Mouse (Mus musculus) right cerebral cortex, adult 2 months (tissue): Measurements from ENCODE around the gene Fermt3.
"Not testable (repeated sequence)": the region's sequence is repeated elsewhere in the genome, so short reads cannot be mapped to it uniquely, and the experiment has no call there.

Source experiments
- DNase-seq, 2 experiments: peaks; one replicate each; pipeline ENCODE4 v3.0.0; 2021 to 2022; ENCODE audit warnings: low spot score in 2 of 2

Gene Fermt3

DNA sequence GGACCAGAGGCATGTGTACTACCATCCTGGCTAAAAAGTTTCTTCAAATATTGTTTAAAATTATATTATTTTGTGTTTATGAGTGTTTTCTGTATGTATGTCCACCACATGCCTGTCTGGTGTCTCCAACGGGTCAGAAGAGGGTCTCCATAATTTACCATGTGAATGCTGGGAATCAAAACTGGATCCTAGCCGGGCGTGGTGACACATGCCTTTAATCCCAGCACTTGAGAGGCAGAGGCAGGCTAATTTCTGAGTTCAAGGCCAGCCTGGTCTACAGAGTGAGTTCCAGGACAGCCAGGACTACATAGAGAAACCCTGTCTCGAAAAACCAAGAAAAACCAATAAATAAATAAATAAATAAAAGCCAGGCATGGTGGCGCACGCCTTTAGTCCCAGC, 28.1 kb downstream of the Fermt3 start:
- not testable (repeated sequence) for DNase-seq

DNA sequence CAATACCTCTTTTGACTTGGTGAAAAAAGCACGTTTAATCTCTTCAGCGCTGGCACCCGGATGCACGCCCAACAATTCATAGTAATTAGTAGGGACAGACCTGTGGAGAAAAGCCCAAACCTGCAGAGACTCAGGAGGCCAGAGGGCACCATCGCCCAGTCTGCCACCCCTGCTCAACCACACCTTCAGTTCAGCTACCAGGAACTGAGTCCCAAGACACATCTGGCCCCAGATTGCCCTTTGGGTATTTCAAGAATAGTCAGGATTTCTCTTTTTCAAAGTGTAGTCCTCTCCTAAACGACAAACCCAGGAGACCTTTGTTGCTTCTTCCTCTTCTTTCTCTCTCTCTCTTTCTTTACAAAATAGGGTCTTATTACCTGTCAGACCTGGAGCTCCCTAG, 28.6 kb downstream of the Fermt3 start:
- no peak for DNase-seq

DNA sequence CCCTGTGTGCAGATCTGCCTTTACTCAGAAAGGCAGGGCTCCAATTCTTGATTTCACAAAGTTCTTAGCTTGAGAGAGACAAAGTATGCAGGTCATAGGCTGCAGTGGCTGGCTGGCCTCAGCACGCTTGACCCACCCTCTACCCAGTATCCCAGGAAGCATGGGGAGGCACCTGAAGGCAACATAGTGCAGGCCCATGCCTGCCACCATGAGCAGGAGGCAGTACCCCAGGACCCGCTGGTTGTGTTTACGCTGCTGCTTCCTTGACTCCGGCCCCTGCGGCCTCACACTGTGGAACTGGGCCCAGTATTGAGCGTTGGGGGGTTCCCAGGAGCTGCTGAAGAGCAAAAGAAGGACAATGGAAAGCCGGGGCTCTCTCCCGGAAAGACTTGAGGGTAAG, 30.0 kb downstream of the Fermt3 start:
- no peak for DNase-seq

DNA sequence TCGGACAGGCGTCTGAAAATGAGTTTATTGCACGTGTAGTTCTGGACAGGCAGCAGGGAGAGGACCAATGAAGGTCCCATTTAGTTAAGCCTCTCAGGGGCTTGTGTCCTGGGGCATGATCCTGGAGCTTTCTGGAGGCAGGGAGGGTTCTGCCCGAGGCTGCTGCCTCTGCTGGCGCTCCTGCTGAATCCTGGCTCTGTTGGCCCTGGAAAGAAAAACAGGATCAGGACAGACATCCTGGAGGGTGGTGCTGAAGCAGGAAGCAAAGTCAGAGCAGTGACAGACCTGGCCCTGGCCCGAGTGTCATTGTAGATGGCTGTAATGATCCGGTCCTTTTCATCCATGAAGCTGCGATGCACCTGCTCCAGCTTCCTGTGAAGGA, 31.4 kb downstream of the Fermt3 start:
- no peak for DNase-seq

DNA sequence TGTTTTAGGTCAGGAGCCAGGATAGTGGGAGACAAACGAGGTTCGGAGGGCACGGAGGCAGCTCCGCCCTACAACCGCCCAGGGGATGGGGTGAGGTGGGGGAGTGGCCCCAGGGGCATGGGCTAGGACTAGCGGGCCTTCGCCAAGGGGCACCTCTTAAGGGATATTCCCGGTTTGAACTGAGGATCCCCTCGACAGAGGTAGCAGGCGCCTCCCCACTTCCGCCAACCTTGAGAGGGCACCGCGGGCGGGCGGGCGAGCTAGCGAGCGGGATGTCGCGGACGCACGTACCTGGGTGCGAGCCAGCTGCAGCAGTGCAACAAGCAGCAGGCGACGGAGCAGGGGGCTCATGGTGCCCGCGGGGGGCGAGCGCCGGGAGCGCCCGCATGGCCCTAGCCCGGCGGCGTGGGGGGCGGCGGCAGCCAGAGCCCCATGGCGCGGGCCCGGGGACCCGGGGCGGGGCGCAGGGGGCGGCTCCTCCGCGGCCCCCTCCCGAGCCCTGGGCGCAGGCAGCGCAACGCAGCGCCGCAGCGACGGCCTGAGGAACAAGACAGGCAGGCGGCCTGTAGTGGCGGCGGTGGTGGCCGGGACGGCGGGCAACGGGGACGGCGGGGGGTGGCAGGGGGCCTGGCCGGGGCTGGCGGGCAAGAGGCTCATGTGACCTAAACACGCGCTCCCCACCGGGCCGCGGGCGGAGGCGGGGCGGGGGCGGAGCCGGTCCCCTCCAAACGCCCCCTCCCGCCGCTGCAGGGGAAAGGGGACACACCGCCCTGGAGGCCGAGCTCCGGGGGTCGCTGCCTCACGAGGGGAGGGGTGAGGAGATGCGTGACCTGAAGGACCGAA, 32.0 kb downstream of the Fermt3 start, which contains the start of gene Vegfb:
Gene Vegfb (minus strand): TSS at position 591 of the 843 bp plus-strand sequence.
- DNase-seq, result peak in 1 of 2 experiments; percentile 55

DNA sequence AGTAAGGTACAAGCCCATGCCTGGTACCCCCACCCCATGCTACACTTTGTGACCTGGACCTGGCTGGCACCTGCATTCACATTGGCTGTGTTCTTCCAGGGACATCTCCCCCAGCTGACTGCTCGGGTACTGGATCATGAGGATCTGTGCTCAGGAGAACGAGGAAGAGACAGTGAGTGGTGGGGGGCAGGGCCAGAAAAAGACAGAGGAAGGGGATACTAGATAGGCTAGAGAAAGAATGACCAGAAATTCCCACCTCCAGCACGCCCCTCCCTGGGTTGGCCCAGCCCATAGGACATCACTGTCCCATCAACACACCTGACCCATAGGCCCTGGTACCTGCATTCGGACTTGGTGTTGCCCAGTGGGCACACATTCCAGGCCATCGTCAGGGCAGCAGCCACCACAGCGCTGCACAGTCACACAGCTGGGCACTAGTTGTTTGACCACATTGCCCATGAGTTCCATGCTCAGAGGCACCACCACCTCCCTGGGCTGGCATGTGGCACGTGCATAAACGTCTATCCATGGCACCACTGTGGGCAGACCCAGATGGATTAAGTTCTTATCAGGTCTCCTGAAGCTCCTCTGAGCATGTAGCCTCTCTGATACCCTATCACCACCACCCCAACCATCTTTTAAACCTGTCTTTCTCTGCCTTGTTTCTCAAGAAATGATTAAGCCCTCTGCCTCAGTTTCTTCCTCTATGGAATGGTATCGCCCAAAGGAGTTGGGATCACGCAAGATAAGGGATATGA, 33.1 kb downstream of the Fermt3 start:
- no peak for DNase-seq

DNA sequence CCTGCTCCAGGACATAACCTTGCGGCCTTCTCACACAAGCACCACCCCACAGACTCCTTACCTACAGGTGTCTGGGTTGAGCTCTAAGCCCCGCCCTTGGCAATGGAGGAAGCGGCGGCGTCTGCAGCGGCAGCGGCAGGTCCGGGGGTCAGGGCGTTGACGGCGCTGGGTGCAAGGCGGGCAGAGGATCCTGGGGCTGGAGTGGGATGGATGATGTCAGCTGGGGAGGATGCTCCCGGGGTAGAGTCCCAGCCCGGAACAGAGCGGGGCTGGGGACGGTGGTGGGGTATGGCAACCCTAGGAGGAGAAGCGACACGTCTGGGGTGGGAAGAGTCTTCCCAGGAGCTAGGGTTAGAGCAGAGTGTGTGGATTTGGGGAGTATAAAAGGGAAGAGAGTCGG, 34.0 kb downstream of the Fermt3 start:
- no peak for DNase-seq

DNA sequence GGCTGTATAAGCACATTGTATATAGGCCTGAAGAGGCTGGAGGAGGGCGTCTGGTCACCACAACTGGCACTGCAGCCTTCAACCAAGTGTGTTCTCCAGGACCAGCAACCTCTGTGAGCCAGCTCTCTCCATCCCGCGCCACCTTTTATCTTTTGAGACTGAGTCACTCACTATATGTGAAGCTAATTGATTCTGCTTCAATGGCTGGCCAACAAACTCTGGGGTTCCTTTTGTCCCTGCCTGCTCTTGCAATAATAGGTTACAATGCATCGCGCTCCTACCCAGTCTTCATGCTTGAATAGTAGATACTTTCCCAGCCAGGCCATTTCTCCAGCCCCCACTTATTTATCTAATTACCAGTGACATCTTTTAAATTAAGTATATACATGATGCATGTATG, 35.6 kb downstream of the Fermt3 start:
- DNase-seq, result no peak

DNA sequence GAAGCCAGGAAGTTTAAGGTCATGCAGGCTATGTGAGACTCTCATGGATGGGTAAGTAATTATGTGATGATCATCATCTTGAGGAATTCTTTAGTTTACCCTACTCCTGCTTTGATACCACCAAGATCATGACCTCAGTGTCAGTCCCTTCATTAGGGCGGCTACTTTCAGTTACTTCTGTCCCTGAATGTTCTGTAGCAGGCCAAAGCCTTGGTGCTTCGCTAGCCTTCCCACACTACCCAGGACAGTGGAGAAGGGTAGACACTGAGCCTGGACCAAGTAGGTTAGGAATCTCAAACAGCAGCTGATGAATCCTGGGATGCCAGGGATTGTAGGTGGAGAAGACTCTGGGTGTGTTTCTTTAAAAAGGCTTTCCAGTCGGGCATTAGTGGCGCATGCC, 37.8 kb downstream of the Fermt3 start:
- DNase-seq, result no peak

DNA sequence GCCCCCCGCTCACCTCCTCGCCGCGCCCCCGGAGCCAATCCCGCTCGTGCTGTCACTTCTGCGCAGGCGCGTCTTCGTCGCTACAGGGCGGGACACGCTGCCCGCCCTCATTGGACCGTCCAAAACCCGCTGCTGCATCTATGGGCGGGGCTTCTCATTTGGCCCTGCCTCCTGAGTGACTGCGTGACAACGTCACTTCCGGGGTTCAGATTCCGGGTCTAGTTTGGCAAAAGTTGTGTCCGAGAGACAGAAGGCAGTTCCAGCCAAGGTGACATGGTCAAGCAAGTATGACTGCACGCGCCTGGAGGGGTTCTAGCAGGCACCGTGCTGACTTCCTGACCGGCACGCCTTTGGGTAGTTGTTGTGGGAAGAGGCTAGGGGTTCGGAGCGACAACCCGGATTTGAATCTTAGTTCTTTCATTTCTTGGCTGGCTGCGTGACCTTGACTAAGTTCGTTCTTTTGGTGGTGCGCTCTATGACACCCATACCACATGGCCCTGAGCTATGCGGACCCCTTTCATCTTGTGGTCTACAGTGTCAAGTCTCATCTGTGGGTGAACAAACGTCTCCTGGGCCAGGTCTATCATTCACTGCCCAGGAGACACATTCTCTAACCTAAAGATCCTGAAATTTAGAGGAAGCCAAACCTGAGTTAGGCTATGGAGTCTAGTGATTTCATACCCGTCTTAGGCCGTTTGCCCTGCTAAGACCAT, 38.7 kb downstream of the Fermt3 start, which contains the start of gene Fkbp2:
Gene Fkbp2 (minus strand): TSS at position 121 of the 713 bp plus-strand sequence.
- peak; percentile 98 for DNase-seq

DNA sequence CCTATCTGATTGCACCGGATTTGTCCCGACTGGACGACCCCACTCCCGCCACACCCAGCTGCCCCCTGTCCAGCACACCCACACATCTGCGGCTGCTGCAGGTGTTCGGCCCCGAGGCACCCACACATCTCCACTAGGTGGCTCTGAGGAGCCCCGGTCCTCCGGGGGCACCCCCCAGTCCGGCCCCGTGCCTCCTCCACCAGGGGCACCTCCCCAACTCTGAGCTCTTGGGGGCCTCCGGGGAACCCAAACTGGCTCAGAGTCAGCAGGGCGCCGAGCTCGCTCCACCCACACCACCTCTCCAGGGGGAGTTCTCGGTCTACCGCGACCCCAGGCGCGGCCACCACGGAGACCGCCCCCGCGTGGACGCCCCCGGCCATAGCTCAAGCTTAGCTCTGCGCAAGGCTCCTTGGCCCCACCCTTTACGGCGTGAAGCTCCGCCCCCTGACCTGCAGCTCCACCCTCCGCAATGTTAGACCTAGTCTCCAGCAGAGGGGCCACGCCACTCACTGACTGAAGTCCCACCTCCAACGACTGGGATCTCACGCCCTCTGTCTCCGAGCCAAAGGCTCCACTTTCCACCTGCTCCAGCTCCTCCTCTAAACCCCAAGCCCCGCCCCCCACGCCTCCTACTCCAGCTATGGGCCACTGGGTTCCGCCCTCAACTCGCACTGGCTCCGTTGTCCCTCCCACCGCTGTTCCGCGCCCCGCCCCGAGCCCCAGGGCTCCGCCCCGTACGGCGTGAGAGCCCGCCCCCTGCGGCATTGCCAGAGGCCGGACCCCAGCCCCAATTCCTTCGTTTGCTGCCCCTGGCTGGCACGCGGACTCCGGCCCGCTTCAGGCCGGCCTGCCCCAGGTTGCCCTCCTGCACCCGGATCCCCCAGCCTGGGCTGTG, 39.5 kb downstream of the Fermt3 start:
- DNase-seq, result peak; percentile 98

DNA sequence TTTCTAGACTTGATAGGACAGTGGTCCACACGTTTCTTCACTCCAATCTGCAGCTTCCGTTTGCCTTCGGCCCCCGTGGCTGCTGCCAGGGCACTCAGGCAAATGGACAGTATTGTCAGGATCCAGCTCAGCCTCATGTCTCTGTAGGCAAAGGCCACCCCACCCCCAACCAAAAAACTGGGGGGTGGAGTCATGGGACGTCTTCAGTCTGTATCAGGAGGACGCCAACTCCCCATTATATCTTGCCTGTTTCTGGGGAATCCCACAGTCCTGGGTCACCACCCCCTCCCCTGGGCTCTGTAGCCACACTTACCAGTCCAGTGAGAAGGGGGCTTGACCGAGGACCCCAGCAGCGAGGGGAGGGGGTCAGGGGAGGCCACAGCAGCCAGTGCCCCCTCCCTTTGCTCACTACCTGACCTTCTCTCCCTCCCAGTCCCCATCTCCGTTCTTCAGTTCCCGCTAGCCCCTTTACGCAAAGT, 40.2 kb downstream of the Fermt3 start:
- DNase-seq, result peak in 1 of 2 experiments; percentile 59

DNA sequence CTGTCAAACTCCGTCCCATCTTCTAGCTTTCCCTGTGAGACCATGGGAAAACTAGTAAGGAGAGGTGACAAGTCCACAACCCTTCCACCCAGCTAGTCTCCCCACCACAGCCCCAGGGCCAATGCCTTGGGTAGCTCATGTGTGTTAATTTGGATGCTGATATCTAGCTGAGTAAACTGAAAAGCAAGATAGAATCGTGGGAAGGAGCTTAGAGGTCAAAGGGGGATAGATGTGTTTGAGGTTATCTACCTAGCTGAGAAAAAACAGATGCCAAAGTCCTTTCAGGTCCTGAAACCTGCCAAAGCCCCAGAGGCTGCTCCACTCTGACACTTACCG, 40.7 kb downstream of the Fermt3 start:
- DNase-seq, result no peak

DNA sequence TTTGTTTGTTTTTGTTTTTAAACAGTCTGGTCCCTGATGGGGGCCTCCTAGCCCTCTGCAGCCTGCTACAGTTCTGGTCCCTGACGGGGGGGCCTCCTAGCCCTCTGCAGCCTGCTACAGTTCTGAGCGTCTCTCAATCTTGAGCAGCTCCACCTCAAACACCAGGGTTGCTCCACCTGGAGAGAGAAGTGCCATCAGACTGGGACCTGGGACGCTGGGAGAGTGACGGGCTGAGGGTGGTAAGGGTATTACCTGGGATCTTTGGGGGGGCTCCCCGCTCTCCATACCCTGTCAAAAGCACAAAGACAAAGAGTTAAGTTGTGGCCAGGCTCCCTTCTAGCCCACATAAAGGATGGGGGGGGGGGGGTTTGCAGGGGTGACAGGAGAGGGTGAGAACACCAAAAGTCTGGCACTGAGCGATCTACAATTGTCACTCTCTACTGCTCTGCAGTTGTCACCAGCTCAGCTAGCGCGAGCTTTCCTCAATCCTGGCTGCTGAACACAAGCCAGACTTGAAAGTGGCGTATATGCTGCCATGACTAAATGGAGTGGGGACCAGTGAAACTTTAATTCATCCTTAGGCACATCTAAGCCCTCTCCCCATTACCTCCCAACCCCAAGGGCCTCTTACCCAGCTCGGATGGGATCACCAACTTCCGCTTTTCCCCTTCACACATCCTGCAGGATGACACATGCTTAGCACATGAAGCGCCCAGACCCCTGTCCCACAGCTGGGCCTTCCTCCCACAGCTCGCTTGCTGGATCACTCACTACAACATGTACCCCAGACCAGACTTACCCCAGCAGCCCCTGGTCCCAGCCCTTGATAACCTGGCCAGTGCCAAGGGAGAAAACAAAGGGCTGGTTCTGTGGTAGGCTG, 41.3 kb downstream of the Fermt3 start:
- no peak for DNase-seq

DNA sequence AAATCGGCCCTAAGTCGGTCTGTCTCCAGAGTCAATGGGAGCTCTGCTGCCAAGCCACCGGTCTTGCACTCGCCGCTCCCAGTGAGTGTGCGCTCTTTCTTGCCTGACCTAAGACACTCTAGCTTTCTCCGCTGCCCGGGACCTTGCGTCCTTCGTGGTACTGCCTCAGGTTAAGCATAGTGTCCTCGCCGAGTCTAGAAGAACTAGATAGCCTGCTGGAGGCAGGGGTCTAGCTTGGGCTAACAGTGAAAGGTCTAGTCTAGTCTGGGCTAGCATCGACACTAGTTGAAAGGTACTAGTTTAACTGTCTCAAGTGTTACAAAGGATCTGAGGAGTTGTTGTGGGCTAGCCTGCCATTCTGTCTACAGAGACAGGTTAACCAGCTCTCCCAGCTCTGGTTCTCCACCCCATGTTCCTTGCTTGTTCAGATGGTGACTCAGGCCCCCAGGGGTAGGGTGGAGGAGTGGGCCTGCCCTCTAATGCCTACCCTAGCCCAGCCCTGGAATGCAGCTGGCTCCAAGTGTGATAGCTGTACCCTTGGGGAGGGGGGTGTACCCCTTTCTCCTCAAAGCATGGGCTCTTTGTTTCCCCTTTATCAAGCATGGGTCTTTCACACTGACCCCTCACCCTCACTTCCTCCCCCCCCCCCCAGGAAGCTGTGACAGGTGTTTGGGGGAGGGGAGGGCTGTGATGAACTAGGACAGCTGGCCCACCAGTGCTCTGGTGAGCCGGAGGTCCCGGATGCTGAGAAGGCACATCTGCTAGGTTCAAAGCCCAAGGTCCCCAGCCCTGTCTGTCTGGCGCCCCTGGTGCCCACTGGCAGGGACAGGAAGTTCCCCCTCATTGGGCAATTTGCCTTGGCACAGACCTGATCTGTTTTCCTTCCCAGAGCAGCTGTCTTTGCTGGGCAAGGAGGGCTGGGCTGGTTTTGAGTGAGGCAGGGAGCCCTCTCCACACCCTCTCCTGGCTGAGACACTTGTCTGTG, 43.4 kb downstream of the Fermt3 start, which contains the start of gene Plcb3:
Gene Plcb3 (minus strand): TSS at position 934 of the 985 bp plus-strand sequence.
- DNase-seq, result peak; percentile 55 to 59

DNA sequence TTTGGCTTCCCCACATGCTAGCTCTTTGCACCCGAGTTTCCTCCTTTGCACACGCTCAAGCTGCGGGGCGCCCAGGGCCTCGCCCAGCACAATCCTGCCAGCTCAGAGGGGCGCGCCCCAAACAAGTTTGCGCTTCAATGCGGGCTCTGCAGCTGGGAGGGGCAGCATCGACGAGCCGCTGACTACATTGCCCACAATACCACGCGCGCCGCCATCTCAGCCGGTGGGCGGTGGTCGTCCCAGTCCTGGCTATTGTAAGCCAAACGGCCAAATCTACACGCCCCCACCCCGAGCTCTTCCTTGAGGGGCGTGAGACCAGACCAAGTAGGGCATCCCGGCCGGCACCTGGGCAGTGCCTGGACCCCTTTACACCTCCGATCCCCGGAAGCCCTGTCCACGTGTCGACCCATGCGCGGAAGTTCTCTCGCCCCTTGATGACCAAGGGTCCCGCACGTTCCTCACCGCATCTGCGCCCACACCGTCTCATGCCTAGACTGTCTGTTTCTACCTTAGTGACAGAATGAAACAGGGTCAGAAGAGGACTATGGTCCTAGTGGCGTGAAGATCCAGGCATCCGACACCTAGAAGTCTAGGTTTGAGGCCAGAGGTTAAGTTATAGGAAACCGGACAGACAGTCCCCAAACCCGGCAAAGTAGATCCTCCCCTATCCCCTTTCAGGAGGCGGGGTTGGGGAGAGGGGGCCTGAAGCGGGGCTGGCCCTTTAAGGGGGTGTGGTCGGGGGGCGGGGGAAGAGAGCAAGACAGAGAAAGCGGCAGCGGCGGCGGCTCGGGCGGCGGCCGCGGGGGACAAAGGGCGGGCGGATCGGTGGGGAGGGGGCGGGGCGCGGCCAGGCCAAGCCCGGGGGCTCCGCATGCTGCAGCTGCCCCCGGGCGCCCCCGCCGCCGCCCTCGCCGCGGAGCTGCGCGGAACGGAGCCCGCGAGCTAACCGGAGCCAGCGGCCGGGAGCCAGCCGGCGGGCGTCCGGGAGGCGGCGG, 44.8 kb downstream of the Fermt3 start, which contains the start of gene Ppp1r14b:
Gene Ppp1r14b (plus strand): TSS at position 758 of the 995 bp plus-strand sequence.
- peak; percentile 76 to 88 for DNase-seq

DNA sequence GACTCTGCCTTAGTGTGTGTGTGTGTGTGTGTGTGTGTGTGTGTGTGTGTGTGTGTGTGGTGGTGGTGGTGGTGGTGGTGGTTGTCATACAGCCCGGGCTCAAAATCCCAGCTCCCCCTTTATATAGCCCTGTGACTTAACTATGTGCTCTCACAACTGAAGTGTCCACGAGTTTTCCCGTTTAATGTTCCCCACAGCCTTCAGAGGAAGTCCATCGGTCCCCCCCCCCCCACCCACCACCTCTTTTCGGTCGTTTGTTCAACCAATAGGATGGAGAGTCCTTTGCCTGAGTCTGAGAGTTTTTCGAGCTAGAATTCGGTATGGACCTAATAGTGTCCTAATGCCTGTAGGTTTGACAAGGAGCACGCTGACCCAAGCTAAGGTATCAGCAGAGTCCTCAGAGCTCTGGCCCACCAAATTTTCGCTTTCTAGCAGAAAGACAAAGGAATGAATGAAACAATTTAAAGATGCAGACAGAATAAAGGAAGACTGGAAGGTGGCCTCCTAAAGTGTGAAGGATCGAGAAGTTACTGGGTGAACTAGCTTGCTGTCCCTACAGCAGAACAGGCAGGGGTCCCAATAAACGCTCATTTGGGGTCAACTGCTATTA, 45.6 kb downstream of the Fermt3 start:
- DNase-seq, result no peak
